Mouse (Mus musculus): ENCODE measurements around the gene Slc9c1. TPM values are rescaled to one million over a fixed set of nuclear protein-coding genes. Genes with fewer than 3 reads are reported as not detected.

Gene Slc9c1
- polyA plus RNA-seq, 1 experiment from 2014 or later: not detected

Other genes with a start within 250 kb of the Slc9c1 start
- gene Cd200, start 126.3 kb upstream of the Slc9c1 start, polyA plus RNA-seq (2014; fragmentation: Nextera tagmentation; extraction: Ambion mirVana): 21.5 and 27.6 TPM in 2 replicates
- not detected in 2 replicates for gene Gm609, start 42.3 kb upstream of the Slc9c1 start, polyA plus RNA-seq (2014; fragmentation: Nextera tagmentation; extraction: Ambion mirVana)
- gene Gm17783, start 3.3 kb upstream of the Slc9c1 start, polyA plus RNA-seq (2014; fragmentation: Nextera tagmentation; extraction: Ambion mirVana): not detected in 2 replicates
- gene Gcsam, start 75.1 kb downstream of the Slc9c1 start, polyA plus RNA-seq (2014; fragmentation: Nextera tagmentation; extraction: Ambion mirVana): 0.15 TPM in 1 of 2 replicates, not detected in the other
- gene BC016579, start 118.8 kb downstream of the Slc9c1 start, polyA plus RNA-seq (2014; fragmentation: Nextera tagmentation; extraction: Ambion mirVana): not detected in 2 replicates
- gene Tmprss7, start 158.3 kb downstream of the Slc9c1 start, polyA plus RNA-seq (2014; fragmentation: Nextera tagmentation; extraction: Ambion mirVana): not detected in 2 replicates
- gene Tagln3, start 189.3 kb downstream of the Slc9c1 start, polyA plus RNA-seq (2014; fragmentation: Nextera tagmentation; extraction: Ambion mirVana): 2.6 and 4.1 TPM in 2 replicates
- 27.9 and 29.1 TPM in 2 replicates for gene Abhd10, start 207.6 kb downstream of the Slc9c1 start, polyA plus RNA-seq (2014; fragmentation: Nextera tagmentation; extraction: Ambion mirVana)